Mouse (Mus musculus) bone marrow, adult 2 months (tissue): ENCODE results near the gene Det1.

Experiments
- CTCF ChIP-seq: fragments of 200-500 bp; IDR thresholded peaks from 2 replicates; pipeline ENCODE4 v1.5.1; 2011; ENCODE audit warnings: low read length, control low read depth; ENCODE audit not compliant: control insufficient read depth, insufficient read depth
- POLR2A ChIP-seq: fragments of 200-500 bp; IDR thresholded peaks from 2 replicates; pipeline ENCODE4 v1.6.1; 2011; ENCODE audit warnings: low read depth, mild to moderate bottlenecking, control low read depth, low read length, borderline replicate concordance; ENCODE audit not compliant: control insufficient read depth

DNA sequence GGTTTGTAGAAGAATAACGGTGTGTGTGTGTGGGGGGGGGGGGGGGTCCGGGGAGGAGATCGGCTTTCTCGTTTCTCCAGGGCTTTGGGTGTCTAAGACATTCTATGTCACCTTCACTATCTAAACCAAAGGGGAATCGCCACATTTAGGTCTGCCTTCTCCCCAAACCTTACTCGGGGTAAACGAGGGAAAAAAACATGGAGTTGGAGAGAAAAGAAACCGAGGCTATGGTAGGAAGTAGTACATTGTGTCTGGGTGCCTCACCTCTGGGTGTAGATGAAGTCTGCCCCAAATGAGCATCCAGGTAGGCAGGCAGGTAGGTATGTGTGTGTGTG, 36.6 kb upstream of the Det1 start:
- TF ChIP-seq CTCF (no peak), POLR2A (no peak)
